Mouse (Mus musculus) heart, embryonic 12.5 days (tissue): ENCODE measurements at regions not wholly inside any gene's neighbourhood (a gene's known extent, or its start where the extent isn't known, plus 50 kb on each side); places are given as distances from the start of the nearest gene placed in this dataset.
A peak's percentile ranks its signal among the peaks of the same experiment; 100 is the strongest.

Experiments
- ATAC-seq: fragments of 200-750 bp; cut with Nextera tagmentation; 2 replicates; pipeline ENCODE4 v1.8.0; 2017; ENCODE audit warnings: moderate TSS enrichment, moderate library complexity; ENCODE audit not compliant: insufficient number of reproducible peaks, low FRiP score
- H3K27ac ChIP-seq: fragments of 300-500 bp; sonication (generic); 2 replicates; pipeline ENCODE4 v1.5.1; 2016; ENCODE audit warnings: mild to moderate bottlenecking, moderate library complexity; ENCODE audit not compliant: poor library complexity, severe bottlenecking
- H3K27me3 ChIP-seq: fragments of 300-500 bp; sonication (generic); replicated peaks from 2 replicates; pipeline ENCODE4 v1.6.1; 2016; ENCODE audit warnings: mild to moderate bottlenecking, moderate library complexity
- H3K36me3 ChIP-seq: fragments of 300-500 bp; sonication (generic); 2 replicates; pipeline ENCODE4 v1.6.1; 2016; ENCODE audit warnings: mild to moderate bottlenecking, moderate library complexity
- H3K4me1 ChIP-seq: fragments of 300-500 bp; sonication (generic); replicated peaks from 2 replicates; pipeline ENCODE4 v1.6.1; 2016; ENCODE audit warnings: mild to moderate bottlenecking
- H3K4me2 ChIP-seq: fragments of 300-500 bp; sonication (generic); 2 replicates; pipeline ENCODE4 v1.6.1; 2016; ENCODE audit warnings: mild to moderate bottlenecking, moderate library complexity
- H3K4me3 ChIP-seq: fragments of 300-500 bp; sonication (generic); 2 replicates; pipeline ENCODE4 v1.5.1; 2016; ENCODE audit warnings: mild to moderate bottlenecking
- H3K9ac ChIP-seq: fragments of 300-500 bp; sonication (generic); 2 replicates; pipeline ENCODE4 v1.6.1; 2016; ENCODE audit warnings: mild to moderate bottlenecking, moderate library complexity
- H3K9me3 ChIP-seq: fragments of 300-500 bp; sonication (generic); replicated peaks from 2 replicates; pipeline ENCODE4 v1.6.1; 2016; ENCODE audit warnings: mild to moderate bottlenecking, moderate library complexity
- WGBS: fragments of 180-500 bp; shearing (Covaris S2); methylation state at CpG from one replicate; pipeline ENCODE4 v1.1.7; 2016; 5-methylcytosine and 5-hydroxymethylcytosine counted together

GRCm38 (mm10) chr4:33696969-33697368 is 227.4 kb upstream of the Cnr1 start:
- WGBS: 82% methylated on average over 8 of the region's 8 CpGs
- no peak overlapping the region for H3K4me2 ChIP-seq
- H3K27ac ChIP-seq: no peak overlapping the region
- no peak for ATAC-seq
- no peak overlapping the region for H3K9ac ChIP-seq
- no peak overlapping the region for H3K4me3 ChIP-seq
- no peaks in the 10 kb centered on the region for H3K4me1 ChIP-seq
- no peaks in the 10 kb centered on the region for H3K36me3 ChIP-seq
- H3K27me3 ChIP-seq: no peaks in the 10 kb centered on the region
- H3K9me3 ChIP-seq: 0 out of 2 replicates have a peak, but pooled peaks cover 2% of the 10 kb centered on the region

GRCm38 (mm10) chr4:33702028-33702666 is 222.2 kb upstream of the Cnr1 start:
- Histone ChIP-seq H3K9me3 (peaks cover 8% of the 10 kb centered on the region), H3K9ac (no peak overlapping the region), H3K27me3 (no peaks in the 10 kb centered on the region), H3K4me3 (no peak overlapping the region), H3K4me1 (no peaks in the 10 kb centered on the region), H3K27ac (no peak overlapping the region), H3K36me3 (no peaks in the 10 kb centered on the region), H3K4me2 (no peak overlapping the region)
- WGBS: 65% methylated on average over 7 of the region's 7 CpGs
- ATAC-seq: no peak

- no peak overlapping the region for H3K4me2 ChIP-seq
- no peak overlapping the region for H3K27ac ChIP-seq
- H3K9me3 ChIP-seq: peaks cover 9% of the 10 kb centered on the region
- 91% methylated on average over 6 of the region's 6 CpGs for WGBS
- no peaks in the 10 kb centered on the region for H3K4me1 ChIP-seq
- no peak overlapping the region for H3K9ac ChIP-seq
- H3K36me3 ChIP-seq: no peaks in the 10 kb centered on the region
- H3K27me3 ChIP-seq: no peaks in the 10 kb centered on the region
- H3K4me3 ChIP-seq: no peak overlapping the region
- no peak for ATAC-seq
Observed at GRCm38 (mm10) chr4:33705722-33706121, 218.7 kb upstream of the Cnr1 start.

GRCm38 (mm10) chr4:33706785-33707184 is 217.6 kb upstream of the Cnr1 start:
- no peak overlapping the region for H3K9ac ChIP-seq
- H3K4me2 ChIP-seq: no peak overlapping the region
- no peak for ATAC-seq
- no peaks in the 10 kb centered on the region for H3K27me3 ChIP-seq
- H3K27ac ChIP-seq: no peak overlapping the region
- H3K9me3 ChIP-seq: peaks cover 11% of the 10 kb centered on the region
- H3K4me1 ChIP-seq: no peaks in the 10 kb centered on the region
- no peaks in the 10 kb centered on the region for H3K36me3 ChIP-seq
- no peak overlapping the region for H3K4me3 ChIP-seq
- WGBS: 47% methylated on average over 10 of the region's 10 CpGs

GRCm38 (mm10) chr4:33716475-33717117 is 207.8 kb upstream of the Cnr1 start:
- Histone ChIP-seq H3K4me2 (peak overlapping the region; percentile 61), H3K4me3 (peak overlapping the region; percentile 4), H3K27ac (no peak overlapping the region), H3K9ac (no peak overlapping the region), H3K36me3 (no peaks in the 10 kb centered on the region), H3K9me3 (no peaks in the 10 kb centered on the region), H3K4me1 (no peaks in the 10 kb centered on the region; the same call in none of the 2 replicates), H3K27me3 (no peaks in the 10 kb centered on the region)
- ATAC-seq: peak; percentile 29; the same call in 1 of the 2 replicates
- WGBS: 14% methylated on average over 20 of the region's 20 CpGs

GRCm38 (mm10) chr4:33720972-33721371 is 203.4 kb upstream of the Cnr1 start:
- WGBS: 65% methylated on average over 10 of the region's 10 CpGs
- no peak for ATAC-seq
- no peak overlapping the region for H3K9ac ChIP-seq

GRCm38 (mm10) chr4:33721971-33722370 is 202.4 kb upstream of the Cnr1 start:
- Histone ChIP-seq H3K36me3 (no peaks in the 10 kb centered on the region), H3K4me2 (no peak overlapping the region), H3K4me3 (no peak overlapping the region), H3K27me3 (no peaks in the 10 kb centered on the region), H3K4me1 (no peaks in the 10 kb centered on the region; the same call in 1 of the 2 replicates), H3K9me3 (no peaks in the 10 kb centered on the region), H3K9ac (no peak overlapping the region), H3K27ac (no peak overlapping the region)
- WGBS: 80% methylated on average over 4 of the region's 4 CpGs
- ATAC-seq: no peak

More at GRCm38 (mm10) chr4:33720972-33721371, 203.4 kb upstream of the Cnr1 start:
- no peaks in the 10 kb centered on the region for H3K27me3 ChIP-seq
- no peak overlapping the region for H3K27ac ChIP-seq
- no peaks in the 10 kb centered on the region; the same call in none of the 2 replicates for H3K4me1 ChIP-seq
- no peak overlapping the region for H3K4me3 ChIP-seq
- H3K9me3 ChIP-seq: no peaks in the 10 kb centered on the region
- H3K4me2 ChIP-seq: no peak overlapping the region
- H3K36me3 ChIP-seq: no peaks in the 10 kb centered on the region

- peak overlapping the region; percentile 4; the same call in 1 of the 2 replicates for H3K4me2 ChIP-seq
- peak; percentile 68; the same call in 1 of the 2 replicates for ATAC-seq
- H3K9me3 ChIP-seq: no peaks in the 10 kb centered on the region
- H3K4me1 ChIP-seq: peaks cover 29% of the 10 kb centered on the region
- H3K27ac ChIP-seq: peak overlapping the region; percentile 70
- H3K9ac ChIP-seq: no peak overlapping the region
- no peaks in the 10 kb centered on the region for H3K36me3 ChIP-seq
- WGBS: 41% methylated on average over 4 of the region's 4 CpGs
- H3K4me3 ChIP-seq: no peak overlapping the region
- H3K27me3 ChIP-seq: no peaks in the 10 kb centered on the region
Observed at GRCm38 (mm10) chr4:33731837-33732236, 192.6 kb upstream of the Cnr1 start.

GRCm38 (mm10) chr4:33734923-33735322 is 189.5 kb upstream of the Cnr1 start:
- 0 out of 2 replicates have a peak overlapping the region, but pooled peaks have one; percentile 32 for H3K4me2 ChIP-seq

GRCm38 (mm10) chr4:33735442-33735966 is 188.9 kb upstream of the Cnr1 start:
- no peaks in the 10 kb centered on the region for H3K9me3 ChIP-seq
- H3K4me3 ChIP-seq: no peak overlapping the region
- no peak for ATAC-seq
- 48% methylated on average over 3 of the region's 3 CpGs for WGBS
- H3K27ac ChIP-seq: 0 out of 2 replicates have a peak overlapping the region, but pooled peaks have one; percentile 22
- no peak overlapping the region for H3K4me2 ChIP-seq
- H3K36me3 ChIP-seq: no peaks in the 10 kb centered on the region
- H3K9ac ChIP-seq: no peak overlapping the region
- H3K27me3 ChIP-seq: no peaks in the 10 kb centered on the region
- peaks cover 36% of the 10 kb centered on the region for H3K4me1 ChIP-seq

More at GRCm38 (mm10) chr4:33734923-33735322, 189.5 kb upstream of the Cnr1 start:
- Histone ChIP-seq H3K4me3 (no peak overlapping the region), H3K36me3 (no peaks in the 10 kb centered on the region), H3K9ac (no peak overlapping the region), H3K27me3 (no peaks in the 10 kb centered on the region), H3K27ac (no peak overlapping the region; the same call in 1 of the 2 replicates), H3K9me3 (no peaks in the 10 kb centered on the region), H3K4me1 (peaks cover 36% of the 10 kb centered on the region)
- ATAC-seq: peak; percentile 72
- WGBS: 23% methylated on average over 8 of the region's 8 CpGs

GRCm38 (mm10) chr4:33736061-33736701 is 188.2 kb upstream of the Cnr1 start:
- Histone ChIP-seq H3K36me3 (no peaks in the 10 kb centered on the region), H3K4me1 (peaks cover 36% of the 10 kb centered on the region), H3K9ac (no peak overlapping the region), H3K9me3 (no peaks in the 10 kb centered on the region), H3K4me3 (no peak overlapping the region), H3K27me3 (no peaks in the 10 kb centered on the region), H3K4me2 (no peak overlapping the region), H3K27ac (no peak overlapping the region)
- ATAC-seq: no peak
- 74% methylated on average over 9 of the region's 9 CpGs for WGBS
